Mouse (Mus musculus): ENCODE data around the gene Gtf3c5. TPM values are rescaled to one million over a fixed set of nuclear protein-coding genes. Genes with fewer than 3 reads are reported as not detected.

Gene Gtf3c5
- polyA plus RNA-seq, 1 experiment, result not detected

- TF ChIP-seq POLR2A (IDR thresholded peaks at IDR 0.05; ENCODE audit: insufficient read depth, low read depth, low read length), result no peak
- TF ChIP-seq CTCF (IDR thresholded peaks at IDR 0.05; ENCODE audit: insufficient read depth, low read depth, low read length), result no peak
- Histone ChIP-seq H3K4me1 (ENCODE audit: control insufficient read depth, insufficient read depth, low read length) (no peaks in the 10 kb centered on the region), H3K4me3 (ENCODE audit: insufficient read depth, low read depth, low read length) (no peak overlapping the region), H3K27ac (ENCODE audit: insufficient read depth, low read depth, low read length) (no peak overlapping the region)
- 46% methylated on average over 1 of the region's 1 CpGs for WGBS
Observed at GRCm38 (mm10) chr2:28588574-28588973, 5.0 kb upstream of the Gtf3c5 start.

- Histone ChIP-seq H3K4me1 (ENCODE audit: control insufficient read depth, insufficient read depth, low read length) (no peaks in the 10 kb centered on the region), H3K4me3 (ENCODE audit: insufficient read depth, low read depth, low read length) (no peak overlapping the region), H3K27ac (ENCODE audit: insufficient read depth, low read depth, low read length) (no peak overlapping the region)
- WGBS, result 47% methylated on average over 2 of the region's 2 CpGs
- TF ChIP-seq CTCF (IDR thresholded peaks at IDR 0.05; ENCODE audit: insufficient read depth, low read depth, low read length), result no peak
- TF ChIP-seq POLR2A (IDR thresholded peaks at IDR 0.05; ENCODE audit: insufficient read depth, low read depth, low read length), result no peak
Observed at GRCm38 (mm10) chr2:28585730-28586129, 2.2 kb upstream of the Gtf3c5 start.

GRCm38 (mm10) chr2:28585043-28585571, 1.6 kb upstream of the Gtf3c5 start:
- TF ChIP-seq CTCF (IDR thresholded peaks at IDR 0.05; ENCODE audit: insufficient read depth, low read depth, low read length) (peak; percentile 80), POLR2A (IDR thresholded peaks at IDR 0.05; ENCODE audit: insufficient read depth, low read depth, low read length) (no peak)
- 12% methylated on average over 6 of the region's 6 CpGs for WGBS

GRCm38 (mm10) chr2:28582647-28583353, 751 bp downstream of the Gtf3c5 start:
- TF ChIP-seq CTCF (IDR thresholded peaks at IDR 0.05; ENCODE audit: insufficient read depth, low read depth, low read length) (no peak), POLR2A (IDR thresholded peaks at IDR 0.05; ENCODE audit: insufficient read depth, low read depth, low read length) (no peak; the same call in 1 of the 2 replicates)
- no peaks in the 10 kb centered on the region for H3K4me1 ChIP-seq (ENCODE audit: control insufficient read depth, insufficient read depth, low read length)
- peak overlapping the region; percentile 86 for H3K27ac ChIP-seq (ENCODE audit: insufficient read depth, low read depth, low read length)
- WGBS, result under 1% methylated on average over 56 of the region's 56 CpGs
- H3K4me3 ChIP-seq (ENCODE audit: insufficient read depth, low read depth, low read length), result peak overlapping the region; percentile 96

More at GRCm38 (mm10) chr2:28585043-28585571, 1.6 kb upstream of the Gtf3c5 start:
- Histone ChIP-seq H3K27ac (ENCODE audit: insufficient read depth, low read depth, low read length) (no peak overlapping the region), H3K4me3 (ENCODE audit: insufficient read depth, low read depth, low read length) (no peak overlapping the region), H3K4me1 (ENCODE audit: control insufficient read depth, insufficient read depth, low read length) (no peaks in the 10 kb centered on the region)

- Histone ChIP-seq H3K4me1 (ENCODE audit: control insufficient read depth, insufficient read depth, low read length) (no peaks in the 10 kb centered on the region; the same call in 1 of the 2 replicates), H3K27ac (ENCODE audit: insufficient read depth, low read depth, low read length) (no peak overlapping the region), H3K4me3 (ENCODE audit: insufficient read depth, low read depth, low read length) (no peak overlapping the region)
- 61% methylated on average over 5 of the region's 5 CpGs for WGBS
- TF ChIP-seq CTCF (IDR thresholded peaks at IDR 0.05; ENCODE audit: insufficient read depth, low read depth, low read length) (no peak), POLR2A (IDR thresholded peaks at IDR 0.05; ENCODE audit: insufficient read depth, low read depth, low read length) (no peak)
Observed at GRCm38 (mm10) chr2:28578003-28578402, 5.5 kb downstream of the Gtf3c5 start.

- TF ChIP-seq CTCF (IDR thresholded peaks at IDR 0.05; ENCODE audit: insufficient read depth, low read depth, low read length) (no peak), POLR2A (IDR thresholded peaks at IDR 0.05; ENCODE audit: insufficient read depth, low read depth, low read length) (no peak)
- H3K27ac ChIP-seq (ENCODE audit: insufficient read depth, low read depth, low read length), result no peak overlapping the region
- 75% methylated on average over 3 of the region's 3 CpGs for WGBS
- H3K4me3 ChIP-seq (ENCODE audit: insufficient read depth, low read depth, low read length), result no peak overlapping the region
- no peaks in the 10 kb centered on the region; the same call in 1 of the 2 replicates for H3K4me1 ChIP-seq (ENCODE audit: control insufficient read depth, insufficient read depth, low read length)
Observed at GRCm38 (mm10) chr2:28576815-28577214, 6.7 kb downstream of the Gtf3c5 start.

GRCm38 (mm10) chr2:28575341-28575740, 8.2 kb downstream of the Gtf3c5 start:
- Histone ChIP-seq H3K4me1 (ENCODE audit: control insufficient read depth, insufficient read depth, low read length) (no peaks in the 10 kb centered on the region; the same call in 1 of the 2 replicates), H3K4me3 (ENCODE audit: insufficient read depth, low read depth, low read length) (no peak overlapping the region), H3K27ac (ENCODE audit: insufficient read depth, low read depth, low read length) (no peak overlapping the region)
- no peak for TF ChIP-seq CTCF (IDR thresholded peaks at IDR 0.05; ENCODE audit: insufficient read depth, low read depth, low read length)
- TF ChIP-seq POLR2A (IDR thresholded peaks at IDR 0.05; ENCODE audit: insufficient read depth, low read depth, low read length), result no peak
- 49% methylated on average over 4 of the region's 4 CpGs for WGBS

GRCm38 (mm10) chr2:28569903-28570302, 13.6 kb downstream of the Gtf3c5 start:
- 77% methylated on average over 3 of the region's 3 CpGs for WGBS
- TF ChIP-seq CTCF (IDR thresholded peaks at IDR 0.05; ENCODE audit: insufficient read depth, low read depth, low read length) (no peak), POLR2A (IDR thresholded peaks at IDR 0.05; ENCODE audit: insufficient read depth, low read depth, low read length) (no peak)
- no peak overlapping the region for H3K4me3 ChIP-seq (ENCODE audit: insufficient read depth, low read depth, low read length)
- H3K27ac ChIP-seq (ENCODE audit: insufficient read depth, low read depth, low read length), result no peak overlapping the region
- no peaks in the 10 kb centered on the region for H3K4me1 ChIP-seq (ENCODE audit: control insufficient read depth, insufficient read depth, low read length)

GRCm38 (mm10) chr2:28566545-28566944, 17.0 kb downstream of the Gtf3c5 start:
- no peak overlapping the region for H3K4me3 ChIP-seq (ENCODE audit: insufficient read depth, low read depth, low read length)
- TF ChIP-seq POLR2A (IDR thresholded peaks at IDR 0.05; ENCODE audit: insufficient read depth, low read depth, low read length) (no peak), CTCF (IDR thresholded peaks at IDR 0.05; ENCODE audit: insufficient read depth, low read depth, low read length) (no peak)
- 65% methylated on average over 5 of the region's 5 CpGs for WGBS
- H3K4me1 ChIP-seq (ENCODE audit: control insufficient read depth, insufficient read depth, low read length), result no peaks in the 10 kb centered on the region
- no peak overlapping the region; the same call in 1 of the 2 replicates for H3K27ac ChIP-seq (ENCODE audit: insufficient read depth, low read depth, low read length)
